Mouse (Mus musculus) CH12F3 (cell line): ENCODE data around the gene Tnk2.

ENCODE experiments used
- in situ Hi-C: fragments of 300-500 bp; cut with MboI; formaldehyde crosslinking; loops from 2 replicates; pipeline ENCODE4 v1.14.3; 2020; ENCODE audit warnings: low sequenced_read_pairs

Tnk2 gene

DNA sequence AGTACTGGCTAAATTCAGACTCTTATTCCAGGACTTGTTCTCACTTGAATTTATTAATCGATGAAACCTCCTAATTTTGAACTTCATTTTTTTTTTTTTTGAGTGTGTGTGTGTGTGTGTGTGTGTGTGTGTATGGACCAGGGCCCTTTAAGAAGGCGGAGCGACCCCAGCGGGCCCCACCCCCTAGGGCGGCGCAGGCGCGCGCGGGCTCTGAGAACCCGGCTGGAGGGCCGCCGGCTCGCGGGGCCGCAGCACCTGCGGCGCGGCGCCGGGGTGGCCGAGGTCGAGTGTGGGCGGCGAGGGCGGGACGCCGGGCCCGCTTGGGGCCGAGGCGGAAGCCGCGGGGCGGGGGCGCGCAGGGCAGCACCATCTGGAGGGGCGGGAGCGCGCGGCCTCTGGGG, at the start of gene Tnk2:
Tnk2 (plus strand) TSS at position 214 of the 401 bp plus-strand sequence.
- in situ Hi-C loops, result no loop called here

DNA sequence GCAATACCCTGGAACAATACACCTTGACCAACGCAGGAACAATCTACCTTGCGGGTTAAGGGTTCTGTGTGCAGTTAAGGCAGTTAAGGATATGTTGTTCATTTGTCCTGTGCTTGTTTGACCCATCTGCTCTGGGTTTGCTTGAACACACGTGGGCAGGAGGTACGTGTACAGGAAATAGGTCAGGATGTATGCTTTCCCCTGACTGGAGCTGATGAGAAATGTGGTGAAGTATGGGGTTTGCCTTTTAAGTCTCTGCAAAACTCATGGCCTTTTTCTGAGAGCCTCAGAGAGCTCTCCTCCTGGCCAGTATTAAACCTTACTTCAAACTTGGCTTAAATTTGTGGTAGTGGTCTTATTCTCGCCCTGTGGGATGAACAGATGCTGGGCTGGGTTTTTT, 49.8 kb upstream of the Tnk2 start:
- in situ Hi-C loops, result no loop called here

- in situ Hi-C loops, result no loop called here
Observed at GRCm38 (mm10) chr16:32594701-32595100, 49.0 kb upstream of the Tnk2 start.

DNA sequence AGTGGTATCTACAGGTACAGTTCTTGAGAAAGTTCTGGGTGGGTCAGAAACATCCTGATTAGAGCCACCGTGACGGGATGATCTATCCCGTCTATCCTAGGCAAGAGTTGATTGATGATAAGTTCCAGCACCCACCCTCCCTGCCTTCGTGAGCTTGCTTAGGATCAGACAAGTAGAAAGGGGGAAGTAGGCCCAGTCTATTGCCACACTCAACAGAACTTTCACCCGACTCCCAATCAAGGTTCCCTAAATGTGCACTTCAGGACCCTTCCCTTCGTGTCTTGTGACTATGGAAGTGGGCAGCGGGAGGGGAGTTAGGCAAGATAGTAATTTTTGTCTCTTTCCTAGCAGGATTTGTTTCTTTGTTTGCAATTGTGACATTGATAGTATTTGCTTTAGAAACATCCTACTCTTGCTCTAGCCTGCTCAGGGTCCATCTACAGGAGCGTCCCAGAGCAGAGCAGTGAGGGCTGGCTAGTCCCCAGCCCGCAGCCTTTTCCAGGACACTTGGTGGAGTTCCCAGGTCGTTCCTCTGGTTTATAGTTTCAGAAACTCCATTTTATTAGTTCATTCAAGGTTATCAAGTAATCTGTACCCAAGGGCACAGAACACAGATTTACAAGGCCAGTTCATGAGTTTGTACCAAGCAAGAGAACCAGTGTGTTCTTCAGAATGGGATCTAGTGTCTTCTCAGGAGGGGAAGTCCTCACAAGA, 48.4 kb upstream of the Tnk2 start:
- in situ Hi-C loops, result no loop called here

- in situ Hi-C loops, result no loop called here
Observed at GRCm38 (mm10) chr16:32597909-32598381, 45.7 kb upstream of the Tnk2 start.

DNA sequence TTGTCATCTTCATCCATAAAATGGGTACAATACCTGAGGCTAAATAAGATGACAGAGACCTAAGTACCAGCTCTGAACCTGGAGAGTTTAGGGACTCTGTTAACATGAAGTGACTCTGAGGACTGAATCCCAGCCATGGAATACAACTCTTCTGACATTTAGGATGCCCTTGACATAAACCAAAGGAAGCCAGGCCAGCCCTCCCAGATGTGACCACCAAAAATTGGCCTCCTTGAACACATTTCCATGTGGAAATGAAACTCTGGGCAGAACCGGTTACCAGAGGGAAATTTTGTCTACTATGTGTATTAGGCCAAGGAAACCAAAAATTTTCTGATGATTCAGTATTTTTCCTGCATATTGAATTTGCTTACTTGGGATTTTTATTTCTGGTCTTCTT, 44.5 kb upstream of the Tnk2 start:
- in situ Hi-C loops, result no loop called here

- in situ Hi-C loops, result no loop called here
Observed at GRCm38 (mm10) chr16:32602193-32602685, 41.4 kb upstream of the Tnk2 start.

- in situ Hi-C loops, result loop anchor here (5.0 kb wide), 1 partner anchor 85 kb away; no protein-coding TSS in a partner anchor
Observed at GRCm38 (mm10) chr16:32607562-32608343, 35.9 kb upstream of the Tnk2 start.

- in situ Hi-C loops, result loop anchor here (5.0 kb wide), 1 partner anchor 86 kb away; no protein-coding TSS in a partner anchor
Observed at GRCm38 (mm10) chr16:32608344-32608711, 35.3 kb upstream of the Tnk2 start.

GRCm38 (mm10) chr16:32608712-32609400, 34.8 kb upstream of the Tnk2 start, which contains the start of gene Tfrc:
TSS of gene Tfrc (plus strand) at chr16:32608920.
- in situ Hi-C loops, result loop anchor here (5.0 kb wide), 1 partner anchor 87 kb away; no protein-coding TSS in a partner anchor

GRCm38 (mm10) chr16:32609401-32609779, 34.3 kb upstream of the Tnk2 start:
- in situ Hi-C loops, result loop anchor here (5.0 kb wide), 1 partner anchor 87 kb away; no protein-coding TSS in a partner anchor

DNA sequence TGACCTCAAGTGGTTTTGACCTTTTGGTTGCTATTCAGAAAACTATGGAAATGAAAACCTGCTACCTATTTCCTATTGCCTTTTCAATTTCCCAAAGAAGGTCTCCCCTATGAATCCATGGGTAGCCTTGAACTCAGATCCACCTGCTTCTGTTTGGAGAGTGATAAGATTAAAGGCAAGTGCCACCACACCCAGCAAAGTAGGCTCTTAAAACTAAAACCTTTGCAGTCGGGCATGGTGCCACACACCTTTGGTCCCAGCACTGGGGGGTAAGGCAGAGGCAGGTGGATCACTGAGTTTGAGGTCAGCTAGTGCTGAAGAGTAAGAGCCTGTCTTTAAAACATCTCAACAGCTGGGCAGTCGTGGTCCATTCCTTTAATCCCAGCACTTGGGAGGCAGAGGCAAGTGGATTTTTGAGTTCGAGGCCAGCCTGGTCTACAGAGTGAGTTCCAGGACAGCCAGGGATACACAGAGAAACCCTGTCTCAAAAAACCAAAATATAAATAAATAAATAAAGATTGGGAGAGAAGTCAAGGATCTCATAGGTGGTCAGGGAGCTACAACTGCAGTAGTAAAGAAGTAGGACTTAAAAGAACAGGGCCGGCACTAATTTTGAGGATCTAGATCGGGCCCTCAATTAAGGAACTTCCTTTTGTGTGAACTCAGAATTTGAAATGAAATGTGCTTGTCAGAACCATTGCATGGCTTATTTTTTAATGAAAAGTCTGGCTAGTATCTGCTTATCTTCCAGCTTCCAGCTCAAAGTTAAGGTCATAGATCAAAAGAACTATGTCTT, 33.0 kb upstream of the Tnk2 start:
- in situ Hi-C loops, result no loop called here

DNA sequence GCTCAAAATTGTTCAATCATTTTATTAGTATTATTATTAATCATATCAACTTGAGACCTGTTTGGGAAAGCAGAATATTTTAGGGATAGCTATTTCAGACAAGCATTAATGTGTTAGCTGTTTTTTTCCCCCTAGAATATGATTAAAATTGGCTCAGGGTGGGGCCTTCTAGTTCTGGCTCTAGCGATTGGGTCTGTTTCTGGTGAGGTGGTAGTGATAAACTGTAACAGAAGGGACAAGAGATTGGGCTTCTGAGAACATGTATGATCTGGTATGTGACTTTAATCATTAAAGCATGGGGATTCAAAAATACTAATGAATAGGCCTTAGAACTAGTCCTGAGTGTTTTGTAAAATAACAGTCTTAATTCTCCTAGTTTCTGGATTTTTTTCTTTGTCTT, 31.6 kb upstream of the Tnk2 start:
- in situ Hi-C loops, result no loop called here

GRCm38 (mm10) chr16:32613269-32613834, 30.3 kb upstream of the Tnk2 start:
- in situ Hi-C loops, result no loop called here

GRCm38 (mm10) chr16:32614047-32614446, 29.6 kb upstream of the Tnk2 start:
- in situ Hi-C loops, result no loop called here

- in situ Hi-C loops, result no loop called here
Observed at GRCm38 (mm10) chr16:32618946-32619345, 24.7 kb upstream of the Tnk2 start.

GRCm38 (mm10) chr16:32628140-32628539, 15.5 kb upstream of the Tnk2 start:
- in situ Hi-C loops, result no loop called here

DNA sequence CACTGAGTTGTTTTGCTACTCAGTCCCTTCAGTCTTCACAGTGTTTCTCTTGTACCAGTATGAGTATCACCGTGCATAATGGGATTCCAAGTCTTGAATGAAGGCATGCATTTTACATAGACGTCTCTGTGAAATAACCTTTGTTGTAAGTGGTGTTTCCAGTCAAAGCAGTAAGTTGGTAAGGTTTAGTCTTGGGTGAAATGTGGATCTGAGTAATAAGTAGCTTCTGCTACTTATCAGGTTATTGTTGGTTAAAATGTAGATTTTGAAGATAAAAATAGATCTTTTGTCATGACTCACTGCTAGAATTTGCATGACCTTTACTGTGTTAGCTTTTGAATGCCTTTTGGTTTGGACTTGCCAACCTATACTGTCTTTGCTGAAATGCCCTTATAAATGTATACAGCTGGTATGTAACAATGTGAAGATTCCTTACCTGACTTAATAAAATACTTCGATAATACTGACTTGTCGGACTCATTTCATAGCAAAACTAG, 11.3 kb upstream of the Tnk2 start:
- in situ Hi-C loops, result loop anchor here (10.0 kb wide), 1 partner anchor 52 kb away; no protein-coding TSS in a partner anchor

DNA sequence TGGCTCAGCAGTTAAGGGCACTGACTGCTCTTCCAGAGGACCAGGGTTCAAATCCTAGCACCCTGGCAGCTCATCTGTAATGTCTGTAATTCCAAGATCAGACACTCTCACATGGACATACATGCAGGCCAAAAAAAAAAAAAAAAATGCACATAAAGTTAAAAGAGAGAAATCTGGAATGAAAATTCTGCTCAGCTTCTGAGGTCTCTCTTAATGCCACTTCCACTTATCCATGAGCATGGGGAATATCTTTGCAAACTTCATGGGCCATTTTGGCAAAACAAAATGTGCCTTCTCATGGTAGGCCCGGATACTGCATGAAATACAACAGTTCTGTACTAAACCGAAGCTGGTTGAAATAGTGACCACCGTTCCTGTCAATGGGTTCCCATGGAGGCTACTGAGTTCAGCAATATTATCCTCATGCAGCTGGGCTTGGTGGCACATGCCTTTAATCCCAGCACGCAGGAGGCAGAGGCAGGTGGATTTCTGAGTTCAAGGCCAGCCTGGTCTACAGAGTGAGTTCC, 10.1 kb upstream of the Tnk2 start:
- in situ Hi-C loops, result loop anchor here (10.0 kb wide), 1 partner anchor 51 kb away; no protein-coding TSS in a partner anchor
